Mouse (Mus musculus): Measurements from ENCODE around the gene Yif1a. TPM values are rescaled to one million over a fixed set of nuclear protein-coding genes. Genes with fewer than 3 reads are reported as not detected.

The Yif1a gene
- polyA plus RNA-seq, 1 experiment from 2014 or later: 56.4 TPM

DNA sequence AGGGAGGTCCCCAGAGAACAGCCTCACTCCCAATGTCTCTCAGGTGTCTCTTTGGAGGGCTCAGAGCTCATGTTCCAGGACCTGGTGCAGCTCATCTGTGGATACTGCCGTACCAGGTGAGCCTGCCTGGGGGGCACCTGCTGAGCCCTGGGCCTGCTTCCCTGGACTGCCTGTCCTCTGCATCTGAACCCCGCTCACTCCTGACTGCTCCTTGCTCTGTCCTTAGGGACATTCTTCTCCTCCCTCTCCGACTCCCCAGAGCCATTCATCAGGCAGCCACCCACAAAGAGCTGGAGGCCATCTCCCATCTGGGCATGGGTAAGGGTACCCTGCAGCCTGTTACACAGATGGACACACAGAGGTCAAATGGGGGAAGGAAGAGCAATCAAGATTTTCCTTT lies 36.8 kb upstream of the Yif1a start:
- no peak overlapping the region for H3K27ac ChIP-seq
- H3K4me2 ChIP-seq: no peak overlapping the region
- no peak for ATAC-seq (ENCODE audit: low FRiP score)

GRCm38 (mm10) chr19:5052166-5052822 lies 36.0 kb upstream of the Yif1a start:
- Histone ChIP-seq H3K4me1 (peaks cover 29% of the 10 kb centered on the region), H3K27ac (no peak overlapping the region), H3K9me3 (no peaks in the 10 kb centered on the region), H3K4me3 (replicated peaks) (no peak overlapping the region; the same call in 1 of the 2 replicates), H3K27me3 (peaks cover 51% of the 10 kb centered on the region), H3K9ac (no peak overlapping the region), H3K4me2 (no peak overlapping the region), H3K36me3 (replicated peaks) (peaks cover 24% of the 10 kb centered on the region)
- WGBS: 36% methylated on average over 25 of the region's 25 CpGs
- no peak for ATAC-seq (ENCODE audit: low FRiP score)

More for the DNA sequence above, 36.8 kb upstream of the Yif1a start:
- Histone ChIP-seq H3K36me3 (replicated peaks) (peaks cover 32% of the 10 kb centered on the region), H3K4me3 (replicated peaks) (no peak overlapping the region), H3K9ac (no peak overlapping the region), H3K4me1 (peaks cover 27% of the 10 kb centered on the region), H3K27me3 (peaks cover 48% of the 10 kb centered on the region), H3K9me3 (no peaks in the 10 kb centered on the region)
- WGBS: 33% methylated on average over 3 of the region's 3 CpGs

DNA sequence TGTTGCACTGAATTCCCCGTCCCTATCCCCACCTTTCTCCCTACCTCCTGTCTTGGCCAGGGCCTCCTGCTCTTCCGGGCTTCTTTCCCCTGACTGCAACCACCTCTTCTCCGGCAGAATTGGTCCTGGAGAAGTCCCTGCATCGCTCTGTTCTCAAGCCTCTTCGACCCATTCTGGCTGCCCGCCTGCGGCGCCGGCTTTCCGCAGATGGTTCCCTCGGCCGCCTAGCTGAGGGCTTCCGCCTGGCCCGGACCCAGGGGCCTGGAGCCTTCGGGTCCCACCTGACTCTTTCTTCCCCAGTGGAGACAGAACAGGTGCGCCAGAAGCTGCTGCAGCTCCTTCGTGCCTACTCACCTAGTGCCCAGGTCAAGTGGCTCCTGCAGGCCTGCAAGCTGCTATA lies 35.5 kb upstream of the Yif1a start:
- Histone ChIP-seq H3K27me3 (peaks cover 55% of the 10 kb centered on the region), H3K9me3 (no peaks in the 10 kb centered on the region), H3K4me1 (peaks cover 30% of the 10 kb centered on the region), H3K4me3 (replicated peaks) (no peak overlapping the region), H3K36me3 (replicated peaks) (peaks cover 19% of the 10 kb centered on the region), H3K4me2 (no peak overlapping the region), H3K27ac (no peak overlapping the region), H3K9ac (no peak overlapping the region)
- 63% methylated on average over 17 of the region's 17 CpGs for WGBS
- no peak for ATAC-seq (ENCODE audit: low FRiP score)

- H3K4me3 ChIP-seq (replicated peaks): no peak overlapping the region
- peaks cover 9% of the 10 kb centered on the region for H3K36me3 ChIP-seq (replicated peaks)
- H3K9ac ChIP-seq: no peak overlapping the region
- 23% methylated on average over 9 of the region's 9 CpGs for WGBS
- H3K27me3 ChIP-seq: peaks cover 61% of the 10 kb centered on the region
- no peak overlapping the region for H3K27ac ChIP-seq
- ATAC-seq (ENCODE audit: low FRiP score): no peak
- H3K9me3 ChIP-seq: no peaks in the 10 kb centered on the region
- no peak overlapping the region for H3K4me2 ChIP-seq
- peaks cover 40% of the 10 kb centered on the region for H3K4me1 ChIP-seq
These were observed 34.4 kb upstream of the Yif1a start for GRCm38 (mm10) chr19:5053909-5054308.

GRCm38 (mm10) chr19:5056251-5056650 lies 32.1 kb upstream of the Yif1a start:
- WGBS: 7% methylated on average over 6 of the region's 6 CpGs
- H3K27ac ChIP-seq: no peak overlapping the region
- H3K36me3 ChIP-seq (replicated peaks): no peaks in the 10 kb centered on the region
- H3K9ac ChIP-seq: no peak overlapping the region
- ATAC-seq (ENCODE audit: low FRiP score): peak; percentile 61
- H3K4me3 ChIP-seq (replicated peaks): no peak overlapping the region
- peaks cover 46% of the 10 kb centered on the region for H3K27me3 ChIP-seq
- H3K4me2 ChIP-seq: no peak overlapping the region
- H3K9me3 ChIP-seq: no peaks in the 10 kb centered on the region
- peaks cover 42% of the 10 kb centered on the region for H3K4me1 ChIP-seq

DNA sequence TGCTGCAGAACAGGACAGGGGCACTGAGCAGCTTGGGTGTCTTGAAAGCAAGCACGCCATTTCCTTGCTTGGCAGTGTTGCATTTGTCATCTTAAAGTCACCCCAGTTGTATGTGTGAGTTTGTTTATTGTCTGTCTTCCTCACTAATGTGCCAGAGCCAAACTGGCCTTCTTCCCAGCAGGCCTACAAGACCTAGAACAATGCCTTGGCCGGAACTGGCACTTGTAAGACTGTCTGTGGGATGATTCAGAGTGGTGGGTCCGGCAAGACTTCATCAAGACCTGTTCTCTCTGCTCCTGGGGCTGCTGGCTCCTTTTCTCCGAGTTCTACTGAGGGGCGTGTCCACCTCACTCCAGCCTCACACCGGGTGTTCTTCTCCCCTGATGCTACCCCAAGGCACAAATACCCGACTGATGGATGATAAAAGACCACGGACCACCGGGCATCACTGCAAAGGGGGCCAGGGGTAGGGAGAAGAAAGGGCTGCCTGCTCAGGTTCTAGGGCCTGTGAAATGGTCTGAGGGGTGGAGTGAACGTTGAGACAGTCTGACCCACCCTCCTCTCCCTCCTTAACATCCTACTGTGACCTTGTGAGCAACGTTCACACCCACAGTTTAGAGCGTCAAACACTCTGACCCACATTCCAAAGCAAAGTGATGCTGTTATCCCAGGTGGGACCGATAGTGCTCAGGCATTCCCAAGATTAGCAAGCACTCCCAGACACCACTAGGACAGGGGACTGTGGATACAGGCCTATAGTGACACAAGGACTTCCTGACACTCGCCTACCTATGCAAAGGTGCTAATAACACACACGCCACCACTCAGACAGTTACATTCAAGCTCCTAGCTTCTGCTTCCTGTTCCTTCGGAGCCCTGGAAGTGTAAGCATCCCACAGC lies 30.2 kb upstream of the Yif1a start:
- 24% methylated on average over 16 of the region's 16 CpGs for WGBS
- Histone ChIP-seq H3K4me2 (no peak overlapping the region), H3K9me3 (no peaks in the 10 kb centered on the region), H3K36me3 (replicated peaks) (no peaks in the 10 kb centered on the region), H3K27ac (no peak overlapping the region), H3K27me3 (peaks cover 33% of the 10 kb centered on the region), H3K4me1 (peaks cover 39% of the 10 kb centered on the region), H3K4me3 (replicated peaks) (no peak overlapping the region), H3K9ac (0 out of 2 replicates have a peak overlapping the region, but pooled peaks have one; percentile 25)
- no peak for ATAC-seq (ENCODE audit: low FRiP score)

GRCm38 (mm10) chr19:5058801-5059771 lies 29.3 kb upstream of the Yif1a start:
- Histone ChIP-seq H3K9ac (peak overlapping the region; percentile 25; the same call in 1 of the 2 replicates), H3K4me1 (peaks cover 39% of the 10 kb centered on the region), H3K4me2 (no peak overlapping the region), H3K4me3 (replicated peaks) (no peak overlapping the region; the same call in 1 of the 2 replicates), H3K9me3 (no peaks in the 10 kb centered on the region), H3K36me3 (replicated peaks) (no peaks in the 10 kb centered on the region), H3K27me3 (peaks cover 23% of the 10 kb centered on the region), H3K27ac (no peak overlapping the region)
- 10% methylated on average over 10 of the region's 10 CpGs for WGBS
- no peak for ATAC-seq (ENCODE audit: low FRiP score)

DNA sequence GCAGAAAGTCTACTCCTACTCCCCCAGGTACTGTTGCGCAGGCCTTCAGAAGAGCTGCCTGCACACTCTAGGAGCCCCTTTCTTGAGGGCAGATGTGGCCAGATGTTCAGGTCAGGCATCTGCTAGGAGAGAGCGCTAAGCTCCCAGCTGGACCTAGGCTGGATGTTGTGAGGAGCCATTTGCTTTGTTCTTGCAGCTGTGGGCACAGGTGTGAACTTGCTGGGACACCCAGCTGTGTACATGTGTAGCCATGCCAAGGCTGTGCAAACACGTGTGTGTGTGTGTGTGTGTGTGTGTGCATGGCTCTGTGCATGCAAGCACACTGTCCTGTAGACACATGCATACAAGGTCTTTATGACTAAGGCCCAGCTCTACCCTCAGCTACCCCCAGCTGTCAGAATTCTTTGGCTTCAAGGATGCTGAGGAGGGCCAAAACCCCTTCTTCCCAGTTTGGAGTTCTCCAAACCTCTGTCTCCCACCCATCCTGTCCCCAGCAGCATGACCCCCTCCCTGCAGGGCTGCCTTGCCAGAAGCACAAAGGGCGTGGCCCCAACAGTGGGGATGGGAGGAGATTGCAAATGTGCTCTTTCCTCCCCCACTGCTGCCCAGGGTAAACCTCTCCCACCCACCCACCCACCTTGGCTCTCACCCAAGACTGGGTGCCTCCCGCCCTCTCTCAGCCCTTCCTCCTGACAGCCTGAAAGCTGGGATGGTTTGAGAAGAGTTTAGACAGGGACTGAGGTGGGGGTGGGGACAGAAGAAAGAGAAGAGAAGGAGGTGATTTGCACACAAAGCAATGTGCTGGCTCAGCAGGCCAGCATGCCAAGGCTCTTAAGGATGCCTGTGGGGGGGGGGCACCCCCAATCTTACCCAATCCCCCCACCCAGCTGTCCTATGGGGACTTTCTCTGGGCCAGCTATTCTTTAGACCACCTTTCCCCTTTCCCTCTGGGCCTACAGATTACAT lies 27.7 kb upstream of the Yif1a start:
- no peak for ATAC-seq (ENCODE audit: low FRiP score)
- Histone ChIP-seq H3K9me3 (no peaks in the 10 kb centered on the region), H3K9ac (peak overlapping the region; percentile 21; the same call in 1 of the 2 replicates), H3K4me3 (replicated peaks) (no peak overlapping the region), H3K4me1 (peaks cover 39% of the 10 kb centered on the region), H3K36me3 (replicated peaks) (no peaks in the 10 kb centered on the region), H3K27me3 (peaks cover 32% of the 10 kb centered on the region), H3K4me2 (no peak overlapping the region), H3K27ac (no peak overlapping the region)
- WGBS: 40% methylated on average over 5 of the region's 5 CpGs

DNA sequence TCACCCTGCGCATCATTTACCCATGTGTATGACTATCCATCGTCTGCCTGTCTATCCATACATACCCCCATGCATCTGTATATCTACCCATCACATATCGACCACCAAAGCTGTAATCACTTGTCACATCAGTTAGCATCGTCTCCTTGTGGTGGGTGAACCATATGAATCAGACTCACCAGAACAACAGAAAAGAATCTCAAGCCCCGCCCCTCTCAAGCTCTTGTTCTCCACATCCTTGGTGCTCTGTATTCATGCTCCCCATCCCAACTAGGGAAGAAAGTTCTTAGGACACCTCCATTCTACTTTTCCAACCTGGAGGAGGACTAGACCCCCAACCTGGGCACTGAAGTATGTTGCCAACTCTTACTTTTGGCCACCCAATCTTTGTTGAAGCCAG lies 26.3 kb upstream of the Yif1a start:
- WGBS: 81% methylated on average over 5 of the region's 5 CpGs
- H3K4me3 ChIP-seq (replicated peaks): no peak overlapping the region
- ATAC-seq (ENCODE audit: low FRiP score): no peak

GRCm38 (mm10) chr19:5062446-5062845 lies 25.9 kb upstream of the Yif1a start:
- no peak for ATAC-seq (ENCODE audit: low FRiP score)
- no peak overlapping the region for H3K27ac ChIP-seq

More for the DNA sequence above, 26.3 kb upstream of the Yif1a start:
- Histone ChIP-seq H3K9me3 (no peaks in the 10 kb centered on the region), H3K36me3 (replicated peaks) (no peaks in the 10 kb centered on the region), H3K4me2 (no peak overlapping the region), H3K27ac (no peak overlapping the region), H3K4me1 (peaks cover 33% of the 10 kb centered on the region), H3K9ac (no peak overlapping the region), H3K27me3 (peaks cover 40% of the 10 kb centered on the region)

DNA sequence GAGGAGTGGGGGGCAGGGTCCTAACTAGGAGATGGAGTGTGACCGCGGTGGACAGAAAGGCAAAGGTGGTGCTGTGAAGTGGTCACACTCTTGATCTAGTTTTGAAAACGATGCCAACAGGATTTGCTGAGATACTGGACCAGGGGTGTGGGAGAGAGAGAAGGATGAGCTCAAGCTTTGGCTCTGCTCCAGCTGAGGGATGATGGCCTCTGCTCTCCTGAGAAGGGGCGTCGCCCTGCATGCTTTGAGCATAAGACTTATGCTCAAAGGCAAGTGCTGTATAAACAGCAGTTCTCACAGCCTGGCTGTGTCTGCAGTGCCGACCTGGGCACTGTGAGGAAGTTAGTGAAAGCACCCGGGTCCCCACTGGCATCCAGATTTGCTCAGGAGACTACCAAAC lies 23.2 kb upstream of the Yif1a start:
- H3K27me3 ChIP-seq: peaks cover 60% of the 10 kb centered on the region
- H3K27ac ChIP-seq: no peak overlapping the region
- peaks cover 37% of the 10 kb centered on the region for H3K4me1 ChIP-seq

More at GRCm38 (mm10) chr19:5062446-5062845, 25.9 kb upstream of the Yif1a start:
- H3K27me3 ChIP-seq: peaks cover 44% of the 10 kb centered on the region
- H3K4me1 ChIP-seq: peaks cover 37% of the 10 kb centered on the region
- H3K4me3 ChIP-seq (replicated peaks): no peak overlapping the region
- H3K9me3 ChIP-seq: no peaks in the 10 kb centered on the region
- no peak overlapping the region for H3K9ac ChIP-seq
- WGBS: 92% methylated on average over 6 of the region's 6 CpGs
- no peak overlapping the region for H3K4me2 ChIP-seq
- no peaks in the 10 kb centered on the region for H3K36me3 ChIP-seq (replicated peaks)

More for the DNA sequence above, 23.2 kb upstream of the Yif1a start:
- Histone ChIP-seq H3K9ac (no peak overlapping the region), H3K9me3 (no peaks in the 10 kb centered on the region), H3K36me3 (replicated peaks) (no peaks in the 10 kb centered on the region), H3K4me3 (replicated peaks) (no peak overlapping the region), H3K4me2 (no peak overlapping the region)
- WGBS: 73% methylated on average over 7 of the region's 7 CpGs
- no peak for ATAC-seq (ENCODE audit: low FRiP score)

All from forebrain, embryonic 12.5 days (tissue).